Mouse (Mus musculus) adrenal gland, adult 2 months (tissue): ENCODE data around the gene Dock9. TPM values are rescaled to one million over a fixed set of nuclear protein-coding genes. Genes with fewer than 3 reads are reported as not detected.

ENCODE experiments used
- DNase-seq: peaks from one replicate; pipeline ENCODE4 v3.0.0; 2021
- polyA plus RNA-seq: library from polyadenylated mRNA; depleted of rRNA; stranded (reverse); fragments of >200 nt; gene quantifications from 2 replicates; pipeline ENCODE4 v1.2.3, GENCODE M21; 2012
- total RNA-seq, 2 experiments: library from RNA; stranded (reverse); gene quantifications; 2 replicates each; pipeline ENCODE4 v1.2.3; 2021

Gene Dock9
- total and polyA plus RNA-seq, 3 experiments, result 8.0 to 29.2 (median 18.6) TPM

- no peak for DNase-seq
Measured at GRCm38 (mm10) chr14:121585906-121586765, 211.5 kb downstream of the Dock9 start.

- peak; percentile 57 for DNase-seq
Measured at GRCm38 (mm10) chr14:121579055-121579454, 218.6 kb downstream of the Dock9 start.

GRCm38 (mm10) chr14:121573391-121573790 is 224.2 kb downstream of the Dock9 start:
- no peak for DNase-seq

- no peak for DNase-seq
Measured at GRCm38 (mm10) chr14:121566794-121567201, 230.8 kb downstream of the Dock9 start.

- no peak for DNase-seq
Measured at GRCm38 (mm10) chr14:121565930-121566329, 231.7 kb downstream of the Dock9 start.

GRCm38 (mm10) chr14:121564656-121565055 is 233.0 kb downstream of the Dock9 start:
- DNase-seq, result no peak

GRCm38 (mm10) chr14:121563954-121564353 is 233.7 kb downstream of the Dock9 start:
- no peak for DNase-seq

GRCm38 (mm10) chr14:121559026-121559425 is 238.6 kb downstream of the Dock9 start:
- DNase-seq, result no peak

- DNase-seq, result no peak
Measured at GRCm38 (mm10) chr14:121556401-121557315, 241.0 kb downstream of the Dock9 start.

GRCm38 (mm10) chr14:121553785-121554184 is 243.9 kb downstream of the Dock9 start:
- DNase-seq, result no peak

- DNase-seq, result no peak
Measured at GRCm38 (mm10) chr14:121552586-121552985, 245.1 kb downstream of the Dock9 start.

- DNase-seq, result no peak
Measured at GRCm38 (mm10) chr14:121549834-121550233, 247.8 kb downstream of the Dock9 start.

GRCm38 (mm10) chr14:121547745-121548144 is 249.9 kb downstream of the Dock9 start:
- DNase-seq, result peak; percentile 17

GRCm38 (mm10) chr14:121546621-121547020 is 251.0 kb downstream of the Dock9 start:
- no peak for DNase-seq

- no peak for DNase-seq
Measured at GRCm38 (mm10) chr14:121545551-121546331, 251.9 kb downstream of the Dock9 start.

- no peak for DNase-seq
Measured at GRCm38 (mm10) chr14:121541262-121541661, 256.4 kb downstream of the Dock9 start.

GRCm38 (mm10) chr14:121534501-121534900 is 263.1 kb downstream of the Dock9 start:
- no peak for DNase-seq

GRCm38 (mm10) chr14:121530853-121531252 is 266.8 kb downstream of the Dock9 start:
- no peak for DNase-seq

GRCm38 (mm10) chr14:121527883-121528282 is 269.8 kb downstream of the Dock9 start:
- no peak for DNase-seq

GRCm38 (mm10) chr14:121527201-121527600 is 270.4 kb downstream of the Dock9 start:
- no peak for DNase-seq

GRCm38 (mm10) chr14:121521709-121522108 is 275.9 kb downstream of the Dock9 start:
- DNase-seq, result peak; percentile 59

- no peak for DNase-seq
Measured at GRCm38 (mm10) chr14:121516881-121517280, 280.8 kb downstream of the Dock9 start.
